In genomic region chr1:161040426-161040770, GRCm38 (mm10) we compare ENCODE assay signal across 11 mouse cellular contexts. TPM values are rescaled to one million over a fixed set of nuclear protein-coding genes. Genes with fewer than 3 reads are reported as not detected.
DNase-seq lines count a peak whose midpoint lies in the region; ATAC-seq and TF ChIP-seq lines count a peak whose summit lies in the region.
"Had no signal": no experiment of that assay in that cellular context is flagged by ENCODE, and none has a peak within 500 bp of the region (broad histone marks: within the 10 kb centered on the region; RNA-seq: fewer than 3 reads in every experiment).

No protein-coding gene starts in this region.

- WGBS in heart, embryonic 14.5 days: 57% methylated on average over 1 of the region's 1 CpGs
- 74% methylated on average over 1 of the region's 1 CpGs for WGBS in forebrain, embryonic 12.5 days
- WGBS in limb, embryonic 15.5 days: 53% methylated on average over 1 of the region's 1 CpGs

- no peak overlapping the region for H3K4me2 ChIP-seq in heart, embryonic 14.5 days (ENCODE audit: low read length)
- no peak overlapping the region for H3K4me2 ChIP-seq in CH12.LX (ENCODE audit: insufficient read depth, low read depth, poor library complexity, severe bottlenecking)
- no peak overlapping the region for H3K4me2 ChIP-seq in forebrain, embryonic 12.5 days
- no peak overlapping the region for H3K4me2 ChIP-seq in limb, embryonic 15.5 days
- H3K4me2 ChIP-seq: neural tube, embryonic 12.5 days had no signal

- no peaks in the 10 kb centered on the region for H3K27me3 ChIP-seq in heart, embryonic 14.5 days (ENCODE audit: control insufficient read depth, insufficient read depth, low read length)
- no peaks in the 10 kb centered on the region for H3K27me3 ChIP-seq in CH12.LX (replicated peaks)
- no peaks in the 10 kb centered on the region for H3K27me3 ChIP-seq in forebrain, embryonic 12.5 days
- H3K27me3 ChIP-seq in limb, embryonic 15.5 days: no peaks in the 10 kb centered on the region
- H3K27me3 ChIP-seq: neural tube, embryonic 12.5 days had no signal

- H3K4me1 ChIP-seq in heart, embryonic 14.5 days (ENCODE audit: control insufficient read depth in 2 of 2, insufficient read depth in 2 of 2, low read length in 2 of 2): peaks cover 0 to 10% of the 10 kb centered on the region in 2 experiments; a peak in 2 of 4 replicates
- peaks cover 0 to 13% of the 10 kb centered on the region in 2 experiments; a peak in 2 of 4 replicates for H3K4me1 ChIP-seq in CH12.LX (ENCODE audit: control insufficient read depth in 1 of 2, insufficient read depth in 2 of 2)
- H3K4me1 ChIP-seq in forebrain, embryonic 12.5 days: peaks cover 31% of the 10 kb centered on the region
- peaks cover 3% of the 10 kb centered on the region; the same call in 1 of the 2 replicates for H3K4me1 ChIP-seq in limb, embryonic 15.5 days

- H3K4me3 ChIP-seq in heart, embryonic 14.5 days (ENCODE audit: control insufficient read depth in 1 of 2, insufficient read depth in 1 of 2, low read depth in 1 of 2, low read length in 2 of 2): no peak overlapping the region
- no peak overlapping the region for H3K4me3 ChIP-seq in CH12.LX (replicated peaks in 1 of 3; ENCODE audit: low read depth in 2 of 3, low read length in 2 of 3, poor library complexity in 1 of 3)
- no peak overlapping the region for H3K4me3 ChIP-seq in forebrain, embryonic 12.5 days (replicated peaks)
- no peak overlapping the region for H3K4me3 ChIP-seq in limb, embryonic 15.5 days
- H3K4me3 ChIP-seq: layer of hippocampus, adult 2 months; neural tube, embryonic 12.5 days had no signal

- peaks cover 70% of the 10 kb centered on the region for H3K36me3 ChIP-seq in heart, embryonic 14.5 days (ENCODE audit: control insufficient read depth, insufficient read depth, low read length)
- peaks cover 52 to 77% of the 10 kb centered on the region in 2 experiments for H3K36me3 ChIP-seq in CH12.LX (replicated peaks in 1 of 2; ENCODE audit: control insufficient read depth in 1 of 2, insufficient read depth in 1 of 2, low read length in 1 of 2)
- peaks cover 74% of the 10 kb centered on the region for H3K36me3 ChIP-seq in forebrain, embryonic 12.5 days (replicated peaks)
- peaks cover 41% of the 10 kb centered on the region for H3K36me3 ChIP-seq in limb, embryonic 15.5 days

- no peak overlapping the region for H3K9ac ChIP-seq in heart, embryonic 14.5 days (ENCODE audit: low read length)
- H3K9ac ChIP-seq in CH12.LX (ENCODE audit: insufficient read depth, low read depth): no peak overlapping the region
- H3K9ac ChIP-seq in forebrain, embryonic 12.5 days: no peak overlapping the region
- no peak overlapping the region for H3K9ac ChIP-seq in limb, embryonic 15.5 days
- H3K9ac ChIP-seq: neural tube, embryonic 12.5 days had no signal

- intact Hi-C loops in heart, postnatal 25 days (cut with DNase I): no loop called here
- intact Hi-C loops in left cerebral cortex, postnatal 25 days (cut with DNase I): no loop called here

- no peak for TF ChIP-seq RAD21 in CH12.LX (IDR thresholded peaks at IDR 0.05; ENCODE audit: low read depth, low read length)

- H3K9me3 ChIP-seq in heart, embryonic 14.5 days (ENCODE audit: control insufficient read depth, low read length): no peaks in the 10 kb centered on the region
- no peaks in the 10 kb centered on the region for H3K9me3 ChIP-seq in CH12.LX (replicated peaks; ENCODE audit: low read length)
- no peaks in the 10 kb centered on the region for H3K9me3 ChIP-seq in forebrain, embryonic 12.5 days
- no peaks in the 10 kb centered on the region for H3K9me3 ChIP-seq in limb, embryonic 15.5 days
- H3K9me3 ChIP-seq: neural tube, embryonic 12.5 days had no signal

- in situ Hi-C loops in CH12.LX (cut with MboI; ENCODE audit: low pct_ligation_motif_present, low pct_unique_long_range_greater_than_20kb, low sequenced_read_pairs): no loop called here

- ATAC-seq in heart, embryonic 14.5 days (ENCODE audit: insufficient number of reproducible peaks, insufficient read depth, low FRiP score, low read depth): no peak
- ATAC-seq in forebrain, embryonic 12.5 days (ENCODE audit: low FRiP score): no peak
- no peak for ATAC-seq in limb, embryonic 15.5 days (ENCODE audit: insufficient number of reproducible peaks, low FRiP score, low TSS enrichment, low read depth)
- ATAC-seq in cerebellum, adult (ENCODE audit: insufficient number of reproducible peaks, low FRiP score, low TSS enrichment): no peak

- TF ChIP-seq POLR2A in CH12.LX (IDR thresholded peaks at IDR 0.05; ENCODE audit: low read depth, low read length): peak; percentile 16; the same call in 1 of the 2 replicates

- peak overlapping the region; percentile 25 to 53; a peak in 3 of 4 replicates for H3K27ac ChIP-seq in heart, embryonic 14.5 days (replicated peaks in 1 of 2; ENCODE audit: control insufficient read depth in 1 of 2, insufficient read depth in 1 of 2, low read depth in 2 of 2, low read length in 2 of 2)
- H3K27ac ChIP-seq in CH12.LX (ENCODE audit: insufficient read depth, low read depth): no peak overlapping the region
- H3K27ac ChIP-seq in forebrain, embryonic 12.5 days: peak overlapping the region; percentile 75
- peak overlapping the region; percentile 76 for H3K27ac ChIP-seq in limb, embryonic 15.5 days

- dilution Hi-C loops in CH12.LX (cut with MboI; ENCODE audit: extremely low pct_ligation_motif_present, extremely low pct_unique_long_range_greater_than_20kb, low sequenced_read_pairs): no loop called here

- no peak for TF ChIP-seq EP300 in CH12.LX (IDR thresholded peaks at IDR 0.05; ENCODE audit: low read length)

- H3K79me2 ChIP-seq in CH12.LX (replicated peaks; ENCODE audit: control insufficient read depth, extremely low read depth, insufficient read depth, poor library complexity, severe bottlenecking): peaks cover 21% of the 10 kb centered on the region

- DNase-seq in heart, postnatal 25 days (ENCODE audit: low spot score): no peak
- no peak for DNase-seq in CH12.LX (ENCODE audit: extremely low read depth)
- no peak for DNase-seq in spleen, adult 12 weeks (ENCODE audit: low spot score)
- DNase-seq in left cerebral cortex, postnatal 25 days (ENCODE audit: low spot score in 2 of 2): no peak
- DNase-seq: cerebellum, adult 11-12 months had no signal

- no peak for TF ChIP-seq CTCF in CH12.LX (conservative IDR thresholded peaks at IDR 0.05 in 1 of 2, IDR thresholded peaks at IDR 0.05 in 1 of 2; ENCODE audit: low read depth in 2 of 2, low read length in 2 of 2)

TF ChIP-seq in CH12.LX, 34 proteins besides CTCF, POLR2A, EP300 and RAD21:
- TF ChIP-seq USF2 (conservative IDR thresholded peaks at IDR 0.05; ENCODE audit: low read depth, low read length): no peak; the same call in 1 of the 2 replicates
- TF ChIP-seq MAX (IDR thresholded peaks at IDR 0.05; ENCODE audit: low read length): 0 out of 2 replicates have a peak, but pooled peaks have one; percentile 17
- TF ChIP-seq MYC (IDR thresholded peaks at IDR 0.05; ENCODE audit: low read depth, low read length): peak; percentile 43; the same call in 1 of the 2 replicates
- no peak for TF ChIP-seq ETS1 (conservative IDR thresholded peaks at IDR 0.05; ENCODE audit: low read depth, low read length)
- TF ChIP-seq JUN (IDR thresholded peaks at IDR 0.05; ENCODE audit: insufficient read depth, low read depth, low read length): no peak
- TF ChIP-seq HCFC1 (IDR thresholded peaks at IDR 0.05; ENCODE audit: low read depth, low read length): no peak
- 0 out of 2 replicates have a peak, but pooled peaks have one; percentile 7 for TF ChIP-seq MAZ (IDR thresholded peaks at IDR 0.05; ENCODE audit: low read depth, low read length)
- TF ChIP-seq GABPA (IDR thresholded peaks at IDR 0.05; ENCODE audit: insufficient replicate concordance, low read depth, low read length): no peak
- TF ChIP-seq MXI1 (IDR thresholded peaks at IDR 0.05; ENCODE audit: low read depth, low read length): no peak; the same call in 1 of the 2 replicates
- no peak for TF ChIP-seq TCF12 (IDR thresholded peaks at IDR 0.05; ENCODE audit: low read depth, low read length)
TF ChIP-seq in CH12.LX: peak in this region for 3.

RNA-seq across cellular contexts. Expression of gene Zbtb37, which starts 5.7 kb away (rescaled TPM):
- 9.4 and 9.7 TPM in 2 replicates for polyA plus RNA-seq in heart, embryonic 14.5 days (2014; fragmentation: Nextera tagmentation; extraction: Ambion mirVana)
- 10 to 100 TPM; 10.3 to 12.0 TPM for total RNA-seq in heart, postnatal 25 days (2021)
- 4.7 and 5.2 TPM in 2 replicates for total RNA-seq in CH12.LX (2012; rRNA removed)
- total RNA-seq in CH12.LX (2014; rRNA removed): 3.1 and 4.5 TPM in 2 replicates
- polyA plus RNA-seq in CH12.LX (2012; ENCODE audit: insufficient read length, low read depth): 3.6 and 4.8 TPM in 2 replicates
- polyA plus RNA-seq in forebrain, embryonic 12.5 days (2016; fragmentation: Nextera tagmentation; extraction: Ambion mirVana): 9.9 TPM in 2 replicates
- polyA plus RNA-seq in limb, embryonic 15.5 days (2015; fragmentation: Nextera tagmentation; extraction: Ambion mirVana): 7.9 and 8.4 TPM in 2 replicates
- 10 to 100 TPM; 17.6 to 18.2 TPM for total RNA-seq in left cerebral cortex, postnatal 25 days (2021)

RNA-seq across cellular contexts. Expression of gene Dars2, which starts 30.1 kb away (rescaled TPM):
- 27.4 and 34.0 TPM in 2 replicates for polyA plus RNA-seq in heart, embryonic 14.5 days (2014; fragmentation: Nextera tagmentation; extraction: Ambion mirVana)
- 10 to 100 TPM; 22.1 to 22.3 TPM for total RNA-seq in heart, postnatal 25 days (2021)
- total RNA-seq in CH12.LX (2012; rRNA removed) (44.7 and 46.2 TPM in 2 replicates), CH12.LX (2014; rRNA removed) (64.7 and 74.0 TPM in 2 replicates)
- 50.6 and 55.3 TPM in 2 replicates for polyA plus RNA-seq in CH12.LX (2012; ENCODE audit: insufficient read length, low read depth)
- 49.0 and 49.3 TPM in 2 replicates for polyA plus RNA-seq in forebrain, embryonic 12.5 days (2016; fragmentation: Nextera tagmentation; extraction: Ambion mirVana)
- polyA plus RNA-seq in limb, embryonic 15.5 days (2015; fragmentation: Nextera tagmentation; extraction: Ambion mirVana): 26.2 and 26.7 TPM in 2 replicates
- 10 to 100 TPM; 23.4 to 26.1 TPM for total RNA-seq in left cerebral cortex, postnatal 25 days (2021)

RNA-seq across cellular contexts. Expression of gene Cenpl, which starts 30.1 kb away (rescaled TPM):
- 16.6 and 19.0 TPM in 2 replicates for polyA plus RNA-seq in heart, embryonic 14.5 days (2014; fragmentation: Nextera tagmentation; extraction: Ambion mirVana)
- 1 to 10 TPM in 1 of 2 experiments, under 1 TPM in 1; 0.94 to 1.1 TPM for total RNA-seq in heart, postnatal 25 days (2021)
- total RNA-seq in CH12.LX (2012; rRNA removed): 4.6 and 5.5 TPM in 2 replicates
- 10.4 and 11.5 TPM in 2 replicates for total RNA-seq in CH12.LX (2014; rRNA removed)
- polyA plus RNA-seq in CH12.LX (2012; ENCODE audit: insufficient read length, low read depth): 13.1 and 13.3 TPM in 2 replicates
- 38.3 and 39.7 TPM in 2 replicates for polyA plus RNA-seq in forebrain, embryonic 12.5 days (2016; fragmentation: Nextera tagmentation; extraction: Ambion mirVana)
- polyA plus RNA-seq in limb, embryonic 15.5 days (2015; fragmentation: Nextera tagmentation; extraction: Ambion mirVana): 25.5 and 26.4 TPM in 2 replicates
- total RNA-seq in left cerebral cortex, postnatal 25 days (2021): 1 to 10 TPM; 1.2 to 1.8 TPM
